Mouse (Mus musculus) 416B (cell line): ENCODE data around the gene Esr1.
"Not testable (repeated sequence)": the region's sequence is repeated elsewhere in the genome, so short reads cannot be mapped to it uniquely, and the experiment has no call there.

Source experiments
- DNase-seq: peaks from one replicate; pipeline ENCODE4 v3.0.0; 2011; ENCODE audit warnings: low read depth

Gene Esr1

GRCm38 (mm10) chr10:4611386-4612155, at the start of gene Esr1:
Gene Esr1 (plus strand): TSS chr10:4611593.
- peak; percentile 66 for DNase-seq

GRCm38 (mm10) chr10:4565148-4565547, 46.2 kb upstream of the Esr1 start:
- DNase-seq: no peak

GRCm38 (mm10) chr10:4570778-4571177, 40.6 kb upstream of the Esr1 start:
- DNase-seq: no peak

- DNase-seq: no peak
Observed at GRCm38 (mm10) chr10:4571304-4571703, 40.1 kb upstream of the Esr1 start.

GRCm38 (mm10) chr10:4581905-4582304, 29.5 kb upstream of the Esr1 start:
- DNase-seq: no peak

- no peak for DNase-seq
Observed at GRCm38 (mm10) chr10:4586691-4587090, 24.7 kb upstream of the Esr1 start.

GRCm38 (mm10) chr10:4589576-4589975, 21.8 kb upstream of the Esr1 start:
- no peak for DNase-seq

- DNase-seq: no peak
Observed at GRCm38 (mm10) chr10:4590956-4591355, 20.4 kb upstream of the Esr1 start.

- DNase-seq: peak; percentile 29
Observed at GRCm38 (mm10) chr10:4593828-4594227, 17.6 kb upstream of the Esr1 start.

- peak; percentile 83 for DNase-seq
Observed at GRCm38 (mm10) chr10:4597211-4597610, 14.2 kb upstream of the Esr1 start.

- DNase-seq: peak; percentile 65
Observed at GRCm38 (mm10) chr10:4598244-4598842, 13.1 kb upstream of the Esr1 start.

GRCm38 (mm10) chr10:4598916-4599315, 12.5 kb upstream of the Esr1 start:
- no peak for DNase-seq

- DNase-seq: no peak
Observed at GRCm38 (mm10) chr10:4599591-4599990, 11.8 kb upstream of the Esr1 start.

GRCm38 (mm10) chr10:4600796-4601474, 10.5 kb upstream of the Esr1 start:
- DNase-seq: no peak

- DNase-seq: not testable (repeated sequence)
Observed at GRCm38 (mm10) chr10:4601612-4602011, 9.8 kb upstream of the Esr1 start.

GRCm38 (mm10) chr10:4602466-4602865, 8.9 kb upstream of the Esr1 start:
- no peak for DNase-seq

GRCm38 (mm10) chr10:4604527-4605209, 6.7 kb upstream of the Esr1 start:
- DNase-seq: no peak

GRCm38 (mm10) chr10:4610234-4610633, 1.2 kb upstream of the Esr1 start:
- no peak for DNase-seq

GRCm38 (mm10) chr10:4612313-4613036, 1.1 kb downstream of the Esr1 start:
- DNase-seq: peak; percentile 88

GRCm38 (mm10) chr10:4618026-4618425, 6.6 kb downstream of the Esr1 start:
- no peak for DNase-seq

GRCm38 (mm10) chr10:4618686-4619085, 7.3 kb downstream of the Esr1 start:
- no peak for DNase-seq

GRCm38 (mm10) chr10:4619426-4619825, 8.0 kb downstream of the Esr1 start:
- peak; percentile 48 for DNase-seq
